ENCODE assay signal across 23 mouse cellular contexts in the genomic region with DNA sequence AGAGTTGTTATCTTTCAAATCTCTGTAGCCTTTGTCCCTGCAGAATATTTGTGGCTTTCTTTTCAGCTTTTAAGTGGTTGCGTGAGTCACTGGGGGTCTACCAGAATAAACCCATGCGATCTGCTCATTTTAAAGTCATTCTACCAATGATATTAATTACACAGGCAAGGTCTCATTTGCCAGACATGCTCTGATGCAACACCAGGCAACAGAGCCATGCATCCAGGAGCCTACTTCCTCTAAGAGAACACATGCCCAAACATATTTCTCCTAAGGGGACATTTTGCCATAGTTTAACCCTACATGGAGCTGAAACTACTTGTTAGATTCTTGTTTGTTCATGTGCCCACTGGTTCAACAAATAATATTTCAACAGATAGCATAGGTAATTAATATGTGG.
"Had no signal": no experiment of that assay in that cellular context is flagged by ENCODE, and none has a peak within 500 bp of the region (broad histone marks: within the 10 kb centered on the region; RNA-seq: fewer than 3 reads in every experiment).

No protein-coding gene starts in this region.

- H3K36me3 ChIP-seq: heart, embryonic 13.5 days; heart, embryonic 15.5 days; hindbrain, embryonic 13.5 days; hindbrain, embryonic 15.5 days; kidney, embryonic 15.5 days; limb, embryonic 13.5 days; limb, embryonic 15.5 days; liver, embryonic 12.5 days had no signal

- H3K4me3 ChIP-seq: heart, adult 2 months; heart, embryonic 13.5 days; heart, embryonic 15.5 days; hindbrain, embryonic 13.5 days; hindbrain, embryonic 15.5 days; kidney, embryonic 15.5 days; limb, embryonic 13.5 days; limb, embryonic 15.5 days; liver, embryonic 12.5 days had no signal

- H3K4me2 ChIP-seq: heart, embryonic 11.5 days; heart, embryonic 13.5 days; heart, embryonic 15.5 days; hindbrain, embryonic 13.5 days; hindbrain, embryonic 15.5 days; kidney, embryonic 15.5 days; limb, embryonic 13.5 days; limb, embryonic 15.5 days; liver, embryonic 12.5 days had no signal

- H3K27me3 ChIP-seq: heart, embryonic 13.5 days; heart, embryonic 15.5 days; hindbrain, embryonic 13.5 days; hindbrain, embryonic 15.5 days; kidney, embryonic 15.5 days; limb, embryonic 13.5 days; limb, embryonic 15.5 days; liver, embryonic 12.5 days had no signal

- DNase-seq: gastrocnemius, postnatal 14 days; gastrocnemius, postnatal 36 days; heart, adult 11 months; heart, adult 2 months; heart, postnatal 14 days; heart, postnatal 36 days; kidney, adult 11 months; kidney, adult 2 months; kidney, adult 9 months; kidney, postnatal 14 days; kidney, postnatal 36 days; layer of hippocampus, adult 9-11 months; layer of hippocampus, postnatal 36 days; left cerebral cortex, postnatal 4 days had no signal
